Mouse (Mus musculus) MN1 (cell line): ENCODE measurements at regions not wholly inside any gene's neighbourhood (a gene's known extent, or its start where the extent isn't known, plus 50 kb on each side); places are given as distances from the start of the nearest gene placed in this dataset.
A peak's percentile ranks its signal among the peaks of the same experiment; 100 is the strongest.

ENCODE experiments used
- DNase-seq: peaks from one replicate; pipeline ENCODE4 v3.0.0-alpha.2; 2016; ENCODE audit warnings: low spot score

GRCm38 (mm10) chr1:26909926-26910665 is 222.8 kb upstream of the 4931408C20Rik start:
- no peak for DNase-seq

- DNase-seq: no peak
Observed at GRCm38 (mm10) chr1:26902306-26902705, 215.0 kb upstream of the 4931408C20Rik start.

- DNase-seq: no peak
Observed at GRCm38 (mm10) chr1:26857433-26857832, 170.2 kb upstream of the 4931408C20Rik start.

GRCm38 (mm10) chr1:26853802-26854201 is 166.5 kb upstream of the 4931408C20Rik start:
- no peak for DNase-seq

GRCm38 (mm10) chr1:26809259-26809658 is 122.0 kb upstream of the 4931408C20Rik start:
- no peak for DNase-seq

- DNase-seq: peak; percentile 95
Observed at GRCm38 (mm10) chr1:26765076-26765475, 77.8 kb upstream of the 4931408C20Rik start.
